Mouse (Mus musculus) lung, postnatal 0 days (tissue): ENCODE measurements at regions not wholly inside any gene's neighbourhood (a gene's known extent, or its start where the extent isn't known, plus 50 kb on each side); places are given as distances from the start of the nearest gene placed in this dataset.

Source experiments
- ATAC-seq: fragments of 200-750 bp; cut with Nextera tagmentation; 2 replicates; pipeline ENCODE4 v1.8.0; 2017; ENCODE audit warnings: moderate library complexity
- DNase-seq: peaks from one replicate; pipeline ENCODE4 v3.0.0-alpha.2; 2016; ENCODE audit warnings: low spot score
- H3K27ac ChIP-seq: fragments of 300-500 bp; sonication (generic); 2 replicates; pipeline ENCODE4 v1.5.1; 2014; ENCODE audit warnings: antibody characterized with exemption, mild to moderate bottlenecking, low read length, mixed read lengths
- H3K27me3 ChIP-seq: fragments of 300-500 bp; sonication (generic); replicated peaks from 2 replicates; pipeline ENCODE4 v1.6.1; 2014; ENCODE audit warnings: low read length, mixed read lengths; ENCODE audit not compliant: insufficient read depth
- H3K36me3 ChIP-seq: fragments of 300-500 bp; sonication (generic); 2 replicates; pipeline ENCODE4 v1.6.1; 2014; ENCODE audit warnings: low read length, mixed read lengths; ENCODE audit not compliant: insufficient read depth
- H3K4me1 ChIP-seq: fragments of 300-500 bp; sonication (generic); 2 replicates; pipeline ENCODE4 v1.6.1; 2014; ENCODE audit warnings: antibody characterized with exemption, low read depth, low read length, mixed read lengths; ENCODE audit not compliant: insufficient read depth
- H3K4me2 ChIP-seq: fragments of 300-500 bp; sonication (generic); replicated peaks from 2 replicates; pipeline ENCODE4 v1.6.1; 2014; ENCODE audit warnings: low read depth, mild to moderate bottlenecking, low read length, moderate library complexity, mixed read lengths
- H3K4me3 ChIP-seq: fragments of 300-500 bp; sonication (generic); 2 replicates; pipeline ENCODE4 v1.5.1; 2014; ENCODE audit warnings: low read depth, low read length
- H3K9ac ChIP-seq: fragments of 300-500 bp; sonication (generic); replicated peaks from 2 replicates; pipeline ENCODE4 v1.6.1; 2014; ENCODE audit warnings: low read depth, mild to moderate bottlenecking
- H3K9me3 ChIP-seq: fragments of 300-500 bp; sonication (generic); 2 replicates; pipeline ENCODE4 v1.6.1; 2016; ENCODE audit warnings: low read length, mixed read lengths
- CTCF ChIP-seq: IDR thresholded peaks from 2 replicates; pipeline ENCODE4 v1.5.1; 2016; ENCODE audit warnings: antibody characterized with exemption, mild to moderate bottlenecking
- EP300 ChIP-seq: IDR thresholded peaks from 2 replicates; pipeline ENCODE4 v1.6.1; 2016; ENCODE audit warnings: antibody characterized with exemption, mild to moderate bottlenecking, control low read depth
- WGBS: fragments of 180-500 bp; shearing (Covaris S2); extraction: QIAGEN DNeasy Blood & Tissue Kit; methylation state at CpG from one replicate; pipeline ENCODE4 v1.1.7; 2014; 5-methylcytosine and 5-hydroxymethylcytosine counted together

GRCm38 (mm10) chrX:10647332-10647731, 67.5 kb upstream of the Mid1ip1 start:
- Histone ChIP-seq H3K4me2 (no peak overlapping the region), H3K27ac (no peak overlapping the region), H3K9ac (no peak overlapping the region), H3K4me1 (no peaks in the 10 kb centered on the region), H3K4me3 (no peak overlapping the region), H3K9me3 (no peaks in the 10 kb centered on the region), H3K36me3 (no peaks in the 10 kb centered on the region), H3K27me3 (no peaks in the 10 kb centered on the region)
- WGBS: 47% methylated on average over 5 of the region's 5 CpGs
- ATAC-seq (no peak), DNase-seq (no peak)
- no peak for TF ChIP-seq EP300
- TF ChIP-seq CTCF: no peak

GRCm38 (mm10) chrX:10650881-10651280, 63.9 kb upstream of the Mid1ip1 start:
- Histone ChIP-seq H3K27ac (no peak overlapping the region), H3K4me2 (no peak overlapping the region), H3K9me3 (no peaks in the 10 kb centered on the region), H3K4me1 (no peaks in the 10 kb centered on the region), H3K27me3 (no peaks in the 10 kb centered on the region), H3K4me3 (no peak overlapping the region), H3K9ac (no peak overlapping the region), H3K36me3 (no peaks in the 10 kb centered on the region)
- TF ChIP-seq CTCF (peak; percentile 64), EP300 (no peak)
- WGBS: 17% methylated on average over 4 of the region's 4 CpGs
- no peak for ATAC-seq
- peak; percentile 53 for DNase-seq
